In the genomic region with DNA sequence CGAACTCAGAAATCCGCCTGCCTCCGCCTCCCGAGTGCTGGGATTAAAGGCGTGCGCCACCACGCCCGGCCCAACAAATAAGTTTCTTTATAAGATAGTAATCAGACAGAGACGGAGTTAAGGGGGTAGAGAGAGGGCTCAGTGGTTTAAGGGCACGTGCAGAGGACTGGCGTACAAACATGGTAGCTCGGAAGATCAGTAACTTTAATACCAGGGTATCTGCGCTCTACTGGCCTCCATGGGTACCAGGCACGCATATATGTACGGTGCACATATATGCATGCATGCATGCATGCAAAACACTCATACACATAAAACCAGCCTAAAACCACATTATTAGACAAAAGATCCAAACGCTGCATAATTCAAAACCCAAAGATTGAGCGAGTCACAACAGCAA, we compare ENCODE assay signal across 7 mouse cellular contexts. TPM values are rescaled to one million over a fixed set of nuclear protein-coding genes. Genes with fewer than 3 reads are reported as not detected.
DNase-seq lines count a peak whose midpoint lies in the region; ATAC-seq and TF ChIP-seq lines count a peak whose summit lies in the region.

No protein-coding gene starts in this region.

- WGBS in lung, adult 2 months, result 54% methylated on average over 17 of the region's 17 CpGs
- WGBS in embryonic facial prominence, embryonic 13.5 days, result 53% methylated on average over 17 of the region's 17 CpGs
- 53% methylated on average over 17 of the region's 17 CpGs for WGBS in hindbrain, embryonic 13.5 days
- WGBS in midbrain, embryonic 15.5 days, result 47% methylated on average over 17 of the region's 17 CpGs

- peak; percentile 33 for DNase-seq in lung, adult 2 months
- DNase-seq in lung, adult 18-20 months, result no peak
- DNase-seq in gastrocnemius, postnatal 25 days, result no peak
- no peak for DNase-seq in frontal cortex, postnatal 25 days (ENCODE audit: low spot score in 2 of 2)

- H3K9ac ChIP-seq in embryonic facial prominence, embryonic 13.5 days, result peak overlapping the region; percentile 92
- H3K9ac ChIP-seq in hindbrain, embryonic 13.5 days, result peak overlapping the region; percentile 99
- H3K9ac ChIP-seq in midbrain, embryonic 15.5 days, result peak overlapping the region; percentile 71

- no peaks in the 10 kb centered on the region for H3K27me3 ChIP-seq in embryonic facial prominence, embryonic 13.5 days
- no peaks in the 10 kb centered on the region for H3K27me3 ChIP-seq in hindbrain, embryonic 13.5 days
- H3K27me3 ChIP-seq in midbrain, embryonic 15.5 days (replicated peaks), result no peaks in the 10 kb centered on the region

- H3K4me3 ChIP-seq in lung, adult 2 months (replicated peaks; ENCODE audit: extremely low read depth, low read depth, low read length), result peak overlapping the region; percentile 50
- peak overlapping the region; percentile 85 for H3K4me3 ChIP-seq in embryonic facial prominence, embryonic 13.5 days
- H3K4me3 ChIP-seq in hindbrain, embryonic 13.5 days, result peak overlapping the region; percentile 96
- H3K4me3 ChIP-seq in midbrain, embryonic 15.5 days, result peak overlapping the region; percentile 85

- H3K27ac ChIP-seq in embryonic facial prominence, embryonic 13.5 days, result peak overlapping the region; percentile 92
- H3K27ac ChIP-seq in hindbrain, embryonic 13.5 days, result peak overlapping the region; percentile 97
- peak overlapping the region; percentile 94 for H3K27ac ChIP-seq in midbrain, embryonic 15.5 days

- ATAC-seq in embryonic facial prominence, embryonic 13.5 days (ENCODE audit: insufficient number of reproducible peaks, insufficient read depth, low FRiP score, low TSS enrichment, low read depth), result 0 out of 2 replicates have a peak, but pooled peaks have one; percentile 8
- ATAC-seq in hindbrain, embryonic 13.5 days (ENCODE audit: low FRiP score), result peak; percentile 55
- ATAC-seq in midbrain, embryonic 15.5 days (replicated peaks), result peak; percentile 65

- peaks cover 17% of the 10 kb centered on the region for H3K4me1 ChIP-seq in lung, adult 2 months (ENCODE audit: control insufficient read depth, insufficient read depth, low read length)
- peaks cover 15% of the 10 kb centered on the region for H3K4me1 ChIP-seq in embryonic facial prominence, embryonic 13.5 days
- H3K4me1 ChIP-seq in hindbrain, embryonic 13.5 days (replicated peaks), result peaks cover 31% of the 10 kb centered on the region
- H3K4me1 ChIP-seq in midbrain, embryonic 15.5 days, result peaks cover 30% of the 10 kb centered on the region

- H3K4me2 ChIP-seq in embryonic facial prominence, embryonic 13.5 days, result peak overlapping the region; percentile 67
- H3K4me2 ChIP-seq in hindbrain, embryonic 13.5 days, result peak overlapping the region; percentile 76
- peak overlapping the region; percentile 67 for H3K4me2 ChIP-seq in midbrain, embryonic 15.5 days

- no peaks in the 10 kb centered on the region; the same call in 1 of the 2 replicates for H3K36me3 ChIP-seq in embryonic facial prominence, embryonic 13.5 days
- H3K36me3 ChIP-seq in hindbrain, embryonic 13.5 days, result peaks cover 11% of the 10 kb centered on the region
- 0 out of 2 replicates have a peak, but pooled peaks cover 1% of the 10 kb centered on the region for H3K36me3 ChIP-seq in midbrain, embryonic 15.5 days (replicated peaks)

- TF ChIP-seq CTCF in lung, adult 2 months (IDR thresholded peaks at IDR 0.05; ENCODE audit: insufficient read depth, low read length), result no peak

- H3K9me3 ChIP-seq in embryonic facial prominence, embryonic 13.5 days, result no peaks in the 10 kb centered on the region
- no peaks in the 10 kb centered on the region for H3K9me3 ChIP-seq in hindbrain, embryonic 13.5 days
- no peaks in the 10 kb centered on the region for H3K9me3 ChIP-seq in midbrain, embryonic 15.5 days

- TF ChIP-seq POLR2A in lung, adult 2 months (IDR thresholded peaks at IDR 0.05; ENCODE audit: borderline replicate concordance, extremely low read depth, low read depth, low read length), result no peak

RNA-seq across cellular contexts. Expression of a gene that starts 0.7 kb away (rescaled TPM):
- polyA plus RNA-seq in lung, adult 2 months (2012; rRNA removed), result 25.0 and 29.7 TPM in 2 replicates
- 62.6 and 63.0 TPM in 2 replicates for polyA plus RNA-seq in embryonic facial prominence, embryonic 13.5 days (2015; fragmentation: Nextera tagmentation; extraction: Ambion mirVana)
- 48.4 and 53.5 TPM in 2 replicates for polyA plus RNA-seq in hindbrain, embryonic 13.5 days (2015; fragmentation: Nextera tagmentation; extraction: Ambion mirVana)
- polyA plus RNA-seq in midbrain, embryonic 15.5 days (2015; fragmentation: Nextera tagmentation; extraction: Ambion mirVana), result 53.4 and 54.7 TPM in 2 replicates
- total RNA-seq in gastrocnemius, postnatal 25 days (2021), result 10 to 100 TPM; 11.3 to 15.4 TPM

Comparison
In these comparisons a context has a peak if more than half of its experiments do, and no peak if none do; other contexts are left out.
1. ATAC-seq: peak in every context shown above with its lines; median percentile 65 in midbrain, embryonic 15.5 days; 55 in hindbrain, embryonic 13.5 days; 8 in embryonic facial prominence, embryonic 13.5 days.